Mouse (Mus musculus) liver, embryonic 14.5 days (tissue): ENCODE measurements at regions not wholly inside any gene's neighbourhood (a gene's known extent, or its start where the extent isn't known, plus 50 kb on each side); places are given as distances from the start of the nearest gene placed in this dataset.

ENCODE experiments used
- CTCF ChIP-seq: IDR thresholded peaks from 2 replicates; pipeline ENCODE4 v1.5.1; 2016; ENCODE audit warnings: antibody characterized with exemption, low read depth, control low read depth
- EP300 ChIP-seq: IDR thresholded peaks from 2 replicates; pipeline ENCODE4 v1.6.1; 2016; ENCODE audit warnings: antibody characterized with exemption, low read depth

DNA sequence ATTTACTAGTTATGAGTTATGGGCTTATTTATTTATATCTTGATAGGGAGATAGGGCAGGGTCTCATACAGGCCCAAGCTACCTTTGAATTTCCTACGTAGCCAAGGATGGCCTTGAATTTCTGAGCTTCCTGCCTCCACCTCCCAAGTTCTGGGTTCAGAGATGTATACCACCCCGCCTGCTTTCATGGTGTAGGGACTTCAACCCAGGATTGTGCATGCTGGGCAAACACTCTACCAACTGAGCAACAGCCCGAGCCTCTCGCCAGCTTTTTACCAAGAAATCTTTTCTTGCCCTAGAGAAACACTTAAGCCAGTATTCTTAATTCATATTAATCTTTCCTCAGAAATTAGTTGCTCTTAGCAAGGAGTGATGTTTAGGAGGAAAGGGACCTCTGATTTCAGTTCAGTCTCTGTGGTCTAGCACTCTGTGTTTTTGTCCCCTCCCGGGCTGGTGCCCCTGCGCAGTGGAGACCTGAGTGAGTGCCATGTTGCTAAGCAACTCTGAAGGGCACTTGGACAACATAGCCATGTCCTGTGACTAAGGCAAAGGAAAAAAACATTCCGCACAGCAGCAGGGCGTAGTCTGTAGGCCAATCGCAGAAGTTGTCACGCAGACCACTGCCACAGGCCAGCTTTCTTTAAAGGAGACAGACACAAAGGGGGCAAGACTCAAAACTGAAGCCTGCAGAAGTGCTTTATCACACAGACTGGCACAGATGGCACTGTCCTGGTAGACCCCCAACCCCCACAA, 83.2 kb upstream of the Gm6793 start:
- TF ChIP-seq CTCF: no peak
- no peak for TF ChIP-seq EP300
